Mouse (Mus musculus): ENCODE measurements around the gene Sh3rf3. TPM values are rescaled to one million over a fixed set of nuclear protein-coding genes. Genes with fewer than 3 reads are reported as not detected.
A peak's percentile ranks its signal among the peaks of the same experiment; 100 is the strongest.

Gene Sh3rf3
- 1.1 and 1.6 TPM in 2 replicates for total RNA-seq (2012; rRNA removed)

- no peak for DNase-seq (ENCODE audit: low read depth, low spot score)
- Histone ChIP-seq H3K9me3 (ENCODE audit: control insufficient read depth, insufficient read depth, low read depth, low read length) (no peaks in the 10 kb centered on the region), H3K4me1 (ENCODE audit: control insufficient read depth in 2 of 2, insufficient read depth in 2 of 2, low read length in 2 of 2, poor library complexity in 1 of 2) (no peaks in the 10 kb centered on the region), H3K9ac (ENCODE audit: insufficient read depth, low read depth, low read length, poor library complexity, severe bottlenecking) (peak within 1 kb of the TSS; percentile 60), H3K27ac (ENCODE audit: insufficient read depth, low read depth, low read length, poor library complexity, severe bottlenecking) (no peak within 1 kb of the TSS), H3K4me3 (ENCODE audit: insufficient read depth in 1 of 2, low read depth in 1 of 2, low read length in 2 of 2, poor library complexity in 1 of 2, severe bottlenecking in 1 of 2) (peak within 1 kb of the TSS; percentile 61 to 64), H3K36me3 (ENCODE audit: control insufficient read depth, insufficient read depth, low read length, poor library complexity, severe bottlenecking) (no peaks in the 10 kb centered on the region)
- in situ Hi-C loops (cut with MboI; ENCODE audit: low sequenced_read_pairs in 2 of 2, unreplicated experiment in 2 of 2) = loop anchor here in 1 of 2 experiments (25.0 kb wide), 1 partner anchor 474 kb away; no protein-coding TSS in a partner anchor
- TF ChIP-seq HCFC1 (IDR thresholded peaks at IDR 0.05; ENCODE audit: borderline replicate concordance, insufficient read depth, low read length) (no peak), MAFK (IDR thresholded peaks at IDR 0.05; ENCODE audit: insufficient read depth, low read depth, low read length) (no peak), ZC3H11A (IDR thresholded peaks at IDR 0.05; ENCODE audit: borderline replicate concordance, low read depth, low read length) (no peak), ZNF384 (IDR thresholded peaks at IDR 0.05; ENCODE audit: low read depth, low read length) (no peak), CHD2 (IDR thresholded peaks at IDR 0.05; ENCODE audit: low read depth, low read length) (no peak)
Observed at GRCm38 (mm10) chr10:58813081-58813800, at the start of gene Sh3rf3. Gene Sh3rf3 (plus strand): TSS chr10:58813359.

GRCm38 (mm10) chr10:58788486-58789274 lies 24.5 kb upstream of the Sh3rf3 start:
- in situ Hi-C loops (cut with MboI; ENCODE audit: low sequenced_read_pairs in 2 of 2, unreplicated experiment in 2 of 2) = no loop called here

GRCm38 (mm10) chr10:58797555-58797954 lies 15.6 kb upstream of the Sh3rf3 start:
- no peak for DNase-seq (ENCODE audit: low read depth, low spot score)
- H3K4me1 ChIP-seq (ENCODE audit: control insufficient read depth in 2 of 2, insufficient read depth in 2 of 2, low read length in 2 of 2, poor library complexity in 1 of 2) = no peaks in the 10 kb centered on the region
- H3K9me3 ChIP-seq (ENCODE audit: control insufficient read depth, insufficient read depth, low read depth, low read length) = no peaks in the 10 kb centered on the region
- no peak for TF ChIP-seq ZNF384 (IDR thresholded peaks at IDR 0.05; ENCODE audit: low read depth, low read length)
- no peak for TF ChIP-seq CHD2 (IDR thresholded peaks at IDR 0.05; ENCODE audit: low read depth, low read length)
- no peak for TF ChIP-seq ZC3H11A (IDR thresholded peaks at IDR 0.05; ENCODE audit: borderline replicate concordance, low read depth, low read length)
- no peak for TF ChIP-seq HCFC1 (IDR thresholded peaks at IDR 0.05; ENCODE audit: borderline replicate concordance, insufficient read depth, low read length)
- TF ChIP-seq MAFK (IDR thresholded peaks at IDR 0.05; ENCODE audit: insufficient read depth, low read depth, low read length) = no peak
- no peak overlapping the region for H3K4me3 ChIP-seq (ENCODE audit: insufficient read depth in 1 of 2, low read depth in 1 of 2, low read length in 2 of 2, poor library complexity in 1 of 2, severe bottlenecking in 1 of 2)
- H3K36me3 ChIP-seq (ENCODE audit: control insufficient read depth, insufficient read depth, low read length, poor library complexity, severe bottlenecking) = no peaks in the 10 kb centered on the region
- no peak overlapping the region for H3K9ac ChIP-seq (ENCODE audit: insufficient read depth, low read depth, low read length, poor library complexity, severe bottlenecking)
- in situ Hi-C loops (cut with MboI; ENCODE audit: low sequenced_read_pairs in 2 of 2, unreplicated experiment in 2 of 2) = no loop called here
- H3K27ac ChIP-seq (ENCODE audit: insufficient read depth, low read depth, low read length, poor library complexity, severe bottlenecking) = no peak overlapping the region

More at GRCm38 (mm10) chr10:58788486-58789274, 24.5 kb upstream of the Sh3rf3 start:
- no peaks in the 10 kb centered on the region for H3K9me3 ChIP-seq (ENCODE audit: control insufficient read depth, insufficient read depth, low read depth, low read length)
- no peak for DNase-seq (ENCODE audit: low read depth, low spot score)
- no peaks in the 10 kb centered on the region for H3K4me1 ChIP-seq (ENCODE audit: control insufficient read depth in 2 of 2, insufficient read depth in 2 of 2, low read length in 2 of 2, poor library complexity in 1 of 2)
- H3K36me3 ChIP-seq (ENCODE audit: control insufficient read depth, insufficient read depth, low read length, poor library complexity, severe bottlenecking) = no peaks in the 10 kb centered on the region
- H3K4me3 ChIP-seq (ENCODE audit: insufficient read depth in 1 of 2, low read depth in 1 of 2, low read length in 2 of 2, poor library complexity in 1 of 2, severe bottlenecking in 1 of 2) = no peak overlapping the region
- H3K9ac ChIP-seq (ENCODE audit: insufficient read depth, low read depth, low read length, poor library complexity, severe bottlenecking) = no peak overlapping the region
- TF ChIP-seq HCFC1 (IDR thresholded peaks at IDR 0.05; ENCODE audit: borderline replicate concordance, insufficient read depth, low read length) (no peak), ZNF384 (IDR thresholded peaks at IDR 0.05; ENCODE audit: low read depth, low read length) (no peak), CHD2 (IDR thresholded peaks at IDR 0.05; ENCODE audit: low read depth, low read length) (no peak), MAFK (IDR thresholded peaks at IDR 0.05; ENCODE audit: insufficient read depth, low read depth, low read length) (no peak)
- no peak overlapping the region for H3K27ac ChIP-seq (ENCODE audit: insufficient read depth, low read depth, low read length, poor library complexity, severe bottlenecking)

- TF ChIP-seq ZC3H11A (IDR thresholded peaks at IDR 0.05; ENCODE audit: borderline replicate concordance, low read depth, low read length) (no peak), ZNF384 (IDR thresholded peaks at IDR 0.05; ENCODE audit: low read depth, low read length) (no peak), MAFK (IDR thresholded peaks at IDR 0.05; ENCODE audit: insufficient read depth, low read depth, low read length) (no peak), CHD2 (IDR thresholded peaks at IDR 0.05; ENCODE audit: low read depth, low read length) (no peak), HCFC1 (IDR thresholded peaks at IDR 0.05; ENCODE audit: borderline replicate concordance, insufficient read depth, low read length) (no peak)
- H3K4me3 ChIP-seq (ENCODE audit: insufficient read depth in 1 of 2, low read depth in 1 of 2, low read length in 2 of 2, poor library complexity in 1 of 2, severe bottlenecking in 1 of 2) = no peak overlapping the region
- no peaks in the 10 kb centered on the region for H3K9me3 ChIP-seq (ENCODE audit: control insufficient read depth, insufficient read depth, low read depth, low read length)
- DNase-seq (ENCODE audit: low read depth, low spot score) = no peak
- no peaks in the 10 kb centered on the region for H3K4me1 ChIP-seq (ENCODE audit: control insufficient read depth in 2 of 2, insufficient read depth in 2 of 2, low read length in 2 of 2, poor library complexity in 1 of 2)
- no peaks in the 10 kb centered on the region for H3K36me3 ChIP-seq (ENCODE audit: control insufficient read depth, insufficient read depth, low read length, poor library complexity, severe bottlenecking)
- in situ Hi-C loops (cut with MboI; ENCODE audit: low sequenced_read_pairs in 2 of 2, unreplicated experiment in 2 of 2) = no loop called here
- H3K27ac ChIP-seq (ENCODE audit: insufficient read depth, low read depth, low read length, poor library complexity, severe bottlenecking) = no peak overlapping the region
- H3K9ac ChIP-seq (ENCODE audit: insufficient read depth, low read depth, low read length, poor library complexity, severe bottlenecking) = no peak overlapping the region
Observed at GRCm38 (mm10) chr10:58798156-58798555, 15.0 kb upstream of the Sh3rf3 start.
